Mouse (Mus musculus): ENCODE data around the gene Myocd. TPM values are rescaled to one million over a fixed set of nuclear protein-coding genes. Genes with fewer than 3 reads are reported as not detected.
A peak's percentile ranks its signal among the peaks of the same experiment; 100 is the strongest.

Myocd gene
- polyA plus RNA-seq, 1 experiment from 2014 or later, result 63.0 TPM

DNA sequence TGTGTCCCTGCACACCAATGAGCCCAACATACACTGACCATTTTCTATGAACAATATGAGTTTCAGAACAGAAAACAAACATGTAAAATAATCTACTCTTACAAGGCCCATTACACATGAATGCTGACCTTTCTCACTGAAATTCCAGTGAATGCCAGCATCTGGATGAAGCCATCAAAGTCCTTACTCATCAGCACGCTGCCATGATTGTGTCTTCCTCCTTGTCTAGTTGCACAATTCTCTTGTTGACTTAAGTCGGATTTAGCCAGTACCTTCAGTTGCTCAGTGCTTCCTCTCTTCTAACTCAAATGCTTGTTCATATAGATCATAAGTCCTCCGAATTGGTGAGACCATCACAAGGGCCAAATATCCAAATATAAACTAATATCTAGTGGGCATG is 130.8 kb downstream of the Myocd start:
- Histone ChIP-seq H3K9ac (no peak overlapping the region), H3K4me3 (no peak overlapping the region), H3K36me3 (no peaks in the 10 kb centered on the region), H3K27ac (no peak overlapping the region), H3K4me1 (replicated peaks) (peaks cover 40% of the 10 kb centered on the region), H3K4me2 (no peak overlapping the region), H3K9me3 (replicated peaks) (no peaks in the 10 kb centered on the region), H3K27me3 (no peaks in the 10 kb centered on the region)
- 90% methylated on average over 3 of the region's 3 CpGs for WGBS
- no peak for ATAC-seq (replicated peaks; ENCODE audit: insufficient number of reproducible peaks, insufficient read depth, low FRiP score, low read depth)

DNA sequence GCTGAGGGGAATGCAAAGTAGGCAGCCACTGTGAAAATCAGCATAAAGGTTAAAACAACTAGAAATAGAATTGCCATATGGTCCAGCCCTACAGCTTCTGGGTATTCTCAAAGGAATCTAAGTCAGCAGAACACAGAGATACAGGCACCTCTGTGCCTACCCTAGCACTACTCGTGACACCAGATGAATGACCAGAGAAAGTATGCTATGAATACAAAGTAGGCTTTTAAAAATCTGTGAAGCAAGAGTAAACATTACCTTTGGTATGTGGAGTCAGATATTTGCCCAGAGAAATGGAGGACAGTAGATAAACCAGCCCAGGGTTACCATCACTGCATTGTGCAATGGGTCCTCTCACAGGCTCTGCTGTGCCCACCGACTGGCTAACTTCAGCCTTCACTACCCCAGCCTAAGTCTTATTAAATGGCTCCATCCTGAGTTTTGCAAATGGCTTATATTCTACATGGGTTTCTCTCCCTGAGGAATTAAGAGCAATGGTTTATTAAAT is 132.6 kb downstream of the Myocd start:
- H3K27ac ChIP-seq, result no peak overlapping the region
- no peak overlapping the region for H3K4me2 ChIP-seq
- no peaks in the 10 kb centered on the region for H3K9me3 ChIP-seq (replicated peaks)
- H3K4me3 ChIP-seq, result no peak overlapping the region
- H3K27me3 ChIP-seq, result no peaks in the 10 kb centered on the region
- no peak overlapping the region for H3K9ac ChIP-seq
- 68% methylated on average over 2 of the region's 2 CpGs for WGBS
- H3K36me3 ChIP-seq, result no peaks in the 10 kb centered on the region
- ATAC-seq (replicated peaks; ENCODE audit: insufficient number of reproducible peaks, insufficient read depth, low FRiP score, low read depth), result no peak
- peaks cover 27% of the 10 kb centered on the region for H3K4me1 ChIP-seq (replicated peaks)

GRCm38 (mm10) chr11:65135251-65135739 is 134.5 kb downstream of the Myocd start:
- H3K4me2 ChIP-seq, result no peak overlapping the region
- no peaks in the 10 kb centered on the region for H3K9me3 ChIP-seq (replicated peaks)
- WGBS, result 68% methylated on average over 8 of the region's 8 CpGs
- no peak for ATAC-seq (replicated peaks; ENCODE audit: insufficient number of reproducible peaks, insufficient read depth, low FRiP score, low read depth)
- H3K36me3 ChIP-seq, result no peaks in the 10 kb centered on the region
- H3K4me1 ChIP-seq (replicated peaks), result peaks cover 17% of the 10 kb centered on the region
- no peaks in the 10 kb centered on the region for H3K27me3 ChIP-seq
- no peak overlapping the region for H3K27ac ChIP-seq
- H3K9ac ChIP-seq, result no peak overlapping the region
- no peak overlapping the region for H3K4me3 ChIP-seq

DNA sequence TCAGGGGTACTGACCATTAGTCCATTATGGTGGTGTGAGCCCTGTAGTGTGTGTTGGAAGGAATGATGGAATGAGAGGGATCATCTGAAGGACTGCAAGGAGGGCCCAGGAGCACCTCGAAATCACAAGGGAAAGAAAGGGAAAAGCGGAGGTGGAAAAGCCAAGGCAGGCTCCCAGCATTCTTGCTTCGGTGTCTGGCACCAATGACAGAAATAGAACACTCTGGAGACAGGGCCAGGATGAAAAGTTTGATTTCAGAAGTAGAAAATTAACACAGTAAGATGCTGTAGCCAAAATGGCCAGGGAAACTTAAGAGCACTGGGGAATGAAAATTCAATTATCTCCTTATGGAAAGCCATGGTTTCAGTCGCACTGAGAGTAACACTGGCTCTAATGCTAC is 136.1 kb downstream of the Myocd start:
- Histone ChIP-seq H3K9me3 (replicated peaks) (no peaks in the 10 kb centered on the region), H3K4me3 (no peak overlapping the region), H3K36me3 (no peaks in the 10 kb centered on the region), H3K9ac (no peak overlapping the region), H3K27ac (no peak overlapping the region), H3K4me2 (no peak overlapping the region), H3K27me3 (no peaks in the 10 kb centered on the region), H3K4me1 (replicated peaks) (peaks cover 17% of the 10 kb centered on the region)
- WGBS, result 72% methylated on average over 4 of the region's 4 CpGs
- no peak for ATAC-seq (replicated peaks; ENCODE audit: insufficient number of reproducible peaks, insufficient read depth, low FRiP score, low read depth)

DNA sequence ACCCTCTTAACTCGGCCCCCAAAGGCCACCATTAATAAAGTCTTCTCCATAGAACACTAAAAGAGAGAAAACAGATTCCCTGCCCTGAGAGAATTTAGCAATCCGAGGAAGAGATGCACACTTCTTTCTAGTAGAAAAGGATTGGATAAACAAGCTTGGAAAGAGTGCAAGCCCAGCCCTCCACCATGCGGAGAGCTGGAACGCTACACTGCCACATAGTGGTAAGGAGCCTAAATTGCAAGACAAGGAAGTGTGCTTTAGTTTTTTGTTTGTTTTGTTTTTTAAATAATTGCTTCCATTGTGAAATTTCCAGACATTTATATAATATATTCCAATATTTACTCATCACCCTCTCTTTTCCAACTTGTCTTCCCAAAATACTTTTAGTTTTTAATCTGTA is 140.7 kb downstream of the Myocd start:
- H3K27me3 ChIP-seq, result no peaks in the 10 kb centered on the region
- H3K4me3 ChIP-seq, result no peak overlapping the region
- H3K9me3 ChIP-seq (replicated peaks), result no peaks in the 10 kb centered on the region
- ATAC-seq (replicated peaks; ENCODE audit: insufficient number of reproducible peaks, insufficient read depth, low FRiP score, low read depth), result no peak
- 74% methylated on average over 4 of the region's 4 CpGs for WGBS
- no peak overlapping the region for H3K9ac ChIP-seq
- H3K36me3 ChIP-seq, result no peaks in the 10 kb centered on the region
- peaks cover 39% of the 10 kb centered on the region for H3K4me1 ChIP-seq (replicated peaks)
- no peak overlapping the region for H3K4me2 ChIP-seq
- no peak overlapping the region for H3K27ac ChIP-seq

DNA sequence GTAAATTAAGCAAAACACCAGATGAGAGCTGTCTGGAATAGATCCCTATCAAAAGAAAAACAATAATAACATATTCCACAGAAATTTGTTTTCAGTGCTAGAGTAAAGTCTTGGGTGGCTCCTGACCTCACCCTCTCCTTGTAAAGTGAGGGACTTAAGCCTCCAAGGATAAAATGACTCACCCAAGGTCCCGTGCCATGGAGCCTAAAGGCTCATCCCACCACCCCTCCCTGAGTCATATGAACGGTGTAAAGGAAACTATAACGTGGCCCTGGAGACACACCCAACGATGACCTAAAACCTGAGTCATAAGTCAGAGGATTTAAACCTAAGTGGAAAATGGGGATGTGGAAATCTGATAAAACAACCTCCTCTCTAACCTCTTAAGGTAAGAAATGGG is 141.1 kb downstream of the Myocd start:
- no peak overlapping the region for H3K9ac ChIP-seq
- H3K36me3 ChIP-seq, result no peaks in the 10 kb centered on the region
- H3K9me3 ChIP-seq (replicated peaks), result no peaks in the 10 kb centered on the region
- ATAC-seq (replicated peaks; ENCODE audit: insufficient number of reproducible peaks, insufficient read depth, low FRiP score, low read depth), result no peak
- H3K27ac ChIP-seq, result no peak overlapping the region
- no peaks in the 10 kb centered on the region for H3K27me3 ChIP-seq
- H3K4me1 ChIP-seq (replicated peaks), result peaks cover 39% of the 10 kb centered on the region
- no peak overlapping the region for H3K4me3 ChIP-seq
- H3K4me2 ChIP-seq, result no peak overlapping the region
- 66% methylated on average over 4 of the region's 4 CpGs for WGBS

DNA sequence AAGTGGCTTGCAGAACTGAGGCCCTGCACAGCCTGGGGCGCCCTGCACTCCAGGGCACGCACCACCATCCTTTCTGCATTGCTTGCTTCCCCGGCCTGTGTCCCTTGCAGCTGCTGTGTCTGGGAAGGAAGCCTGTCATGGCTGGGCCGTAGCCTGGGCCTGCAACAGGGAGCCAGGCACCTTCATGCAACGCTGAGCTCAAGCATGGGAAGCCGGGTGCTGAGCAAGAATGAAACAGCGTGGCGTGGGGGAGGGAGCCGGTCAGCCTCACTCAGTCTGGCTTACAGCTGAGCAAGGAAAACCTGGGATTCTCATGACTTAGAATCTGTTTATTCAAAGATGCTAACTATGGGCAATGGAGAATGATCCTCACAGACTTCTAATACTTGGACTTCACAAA is 143.2 kb downstream of the Myocd start:
- 66% methylated on average over 9 of the region's 9 CpGs for WGBS
- Histone ChIP-seq H3K9me3 (replicated peaks) (no peaks in the 10 kb centered on the region), H3K27me3 (no peaks in the 10 kb centered on the region), H3K9ac (no peak overlapping the region), H3K36me3 (no peaks in the 10 kb centered on the region), H3K4me2 (no peak overlapping the region), H3K4me1 (replicated peaks) (peaks cover 36% of the 10 kb centered on the region), H3K27ac (peak overlapping the region; percentile 23), H3K4me3 (no peak overlapping the region)
- ATAC-seq (replicated peaks; ENCODE audit: insufficient number of reproducible peaks, insufficient read depth, low FRiP score, low read depth), result no peak

Other genes starting within 250 kb of the Myocd start
- 0.11 TPM in 1 of 2 replicates, not detected in the other for gene 1700086D15Rik, start 110.1 kb downstream of the Myocd start, polyA plus RNA-seq (2015; fragmentation: Nextera tagmentation; extraction: Ambion mirVana)
- 10.5 and 12.9 TPM in 2 replicates for gene Arhgap44, start 107.0 kb downstream of the Myocd start, polyA plus RNA-seq (2015; fragmentation: Nextera tagmentation; extraction: Ambion mirVana)